Mouse (Mus musculus): Measurements from ENCODE around the gene Rara. TPM values are rescaled to one million over a fixed set of nuclear protein-coding genes. Genes with fewer than 3 reads are reported as not detected.
"Not testable (repeated sequence)": the region's sequence is repeated elsewhere in the genome, so short reads cannot be mapped to it uniquely, and the experiment has no call there.

The Rara gene
- polyA plus RNA-seq, 1 experiment from 2014 or later: 3.4 TPM

- peaks cover 72% of the 10 kb centered on the region for H3K4me1 ChIP-seq (replicated peaks)
- no peak overlapping the region for H3K4me3 ChIP-seq (replicated peaks)
- no peak overlapping the region for H3K27ac ChIP-seq
- DNase-seq (no peak), ATAC-seq (ENCODE audit: low read depth) (no peak)
- no peak overlapping the region for H3K4me2 ChIP-seq
- peaks cover 97% of the 10 kb centered on the region for H3K27me3 ChIP-seq
- WGBS (ENCODE audit: insufficient replicate concordance): 37% methylated on average over 19 of the region's 19 CpGs
- H3K36me3 ChIP-seq: no peaks in the 10 kb centered on the region
- no peak overlapping the region for H3K9ac ChIP-seq
- H3K9me3 ChIP-seq (replicated peaks): no peaks in the 10 kb centered on the region
Observed at GRCm38 (mm10) chr11:98932293-98933091, 4.9 kb downstream of the Rara start.

- Histone ChIP-seq H3K4me1 (replicated peaks) (peaks cover 72% of the 10 kb centered on the region), H3K9ac (no peak overlapping the region), H3K4me2 (no peak overlapping the region), H3K27me3 (peaks cover 97% of the 10 kb centered on the region), H3K36me3 (no peaks in the 10 kb centered on the region), H3K4me3 (replicated peaks) (no peak overlapping the region), H3K9me3 (replicated peaks) (no peaks in the 10 kb centered on the region), H3K27ac (no peak overlapping the region)
- ATAC-seq (ENCODE audit: low read depth) (no peak), DNase-seq (no peak)
- 39% methylated on average over 9 of the region's 9 CpGs for WGBS (ENCODE audit: insufficient replicate concordance)
Observed at GRCm38 (mm10) chr11:98933151-98933550, 5.5 kb downstream of the Rara start.

- not testable (repeated sequence) for H3K4me3 ChIP-seq (replicated peaks); H3K9me3 ChIP-seq (replicated peaks); H3K36me3 ChIP-seq; H3K9ac ChIP-seq; H3K4me2 ChIP-seq; H3K27ac ChIP-seq; DNase-seq; ATAC-seq (ENCODE audit: low read depth)
- Histone ChIP-seq H3K4me1 (replicated peaks) (peaks cover 72% of the 10 kb centered on the region), H3K27me3 (peaks cover 97% of the 10 kb centered on the region)
- 77% methylated on average over 2 of the region's 2 CpGs for WGBS (ENCODE audit: insufficient replicate concordance)
Observed at GRCm38 (mm10) chr11:98933847-98934246, 6.2 kb downstream of the Rara start.

- H3K27ac ChIP-seq: no peak overlapping the region
- 63% methylated on average over 3 of the region's 3 CpGs for WGBS (ENCODE audit: insufficient replicate concordance)
- H3K36me3 ChIP-seq: no peaks in the 10 kb centered on the region
- no peaks in the 10 kb centered on the region for H3K9me3 ChIP-seq (replicated peaks)
- H3K4me2 ChIP-seq: no peak overlapping the region
- peaks cover 97% of the 10 kb centered on the region for H3K27me3 ChIP-seq
- H3K4me1 ChIP-seq (replicated peaks): peaks cover 72% of the 10 kb centered on the region
- DNase-seq (no peak), ATAC-seq (ENCODE audit: low read depth) (no peak)
- no peak overlapping the region for H3K4me3 ChIP-seq (replicated peaks)
- no peak overlapping the region for H3K9ac ChIP-seq
Observed at GRCm38 (mm10) chr11:98934367-98934766, 6.7 kb downstream of the Rara start.

GRCm38 (mm10) chr11:98935123-98935522 lies 7.5 kb downstream of the Rara start:
- Histone ChIP-seq H3K27me3 (peaks cover 97% of the 10 kb centered on the region), H3K36me3 (no peaks in the 10 kb centered on the region), H3K4me3 (replicated peaks) (no peak overlapping the region), H3K27ac (no peak overlapping the region), H3K4me2 (no peak overlapping the region), H3K9ac (no peak overlapping the region), H3K9me3 (replicated peaks) (no peaks in the 10 kb centered on the region), H3K4me1 (replicated peaks) (peaks cover 75% of the 10 kb centered on the region)
- WGBS (ENCODE audit: insufficient replicate concordance): 65% methylated on average over 3 of the region's 3 CpGs
- ATAC-seq (ENCODE audit: low read depth) (no peak), DNase-seq (no peak)

GRCm38 (mm10) chr11:98936170-98936569 lies 8.6 kb downstream of the Rara start:
- Histone ChIP-seq H3K27ac (peak overlapping the region; percentile 3; the same call in 1 of the 2 replicates), H3K4me1 (replicated peaks) (peaks cover 77% of the 10 kb centered on the region), H3K4me3 (replicated peaks) (peak overlapping the region; percentile 66), H3K4me2 (peak overlapping the region; percentile 89), H3K36me3 (no peaks in the 10 kb centered on the region), H3K9ac (peak overlapping the region; percentile 73; the same call in 1 of the 2 replicates), H3K9me3 (replicated peaks) (no peaks in the 10 kb centered on the region), H3K27me3 (peaks cover 99% of the 10 kb centered on the region)
- DNase-seq (no peak), ATAC-seq (ENCODE audit: low read depth) (no peak)
- 5% methylated on average over 24 of the region's 29 CpGs for WGBS (ENCODE audit: insufficient replicate concordance)

- peaks cover 92% of the 10 kb centered on the region for H3K27me3 ChIP-seq
Observed at GRCm38 (mm10) chr11:98936606-98937409, 9.2 kb downstream of the Rara start.

GRCm38 (mm10) chr11:98937410-98937913 lies 9.8 kb downstream of the Rara start:
- H3K27ac ChIP-seq: peak overlapping the region; percentile 29; the same call in 1 of the 2 replicates
- no peaks in the 10 kb centered on the region for H3K36me3 ChIP-seq
- peak overlapping the region; percentile 89 for H3K4me2 ChIP-seq
- peak overlapping the region; percentile 66 for H3K4me3 ChIP-seq (replicated peaks)
- H3K9ac ChIP-seq: peak overlapping the region; percentile 73
- peaks cover 87% of the 10 kb centered on the region for H3K27me3 ChIP-seq
- peaks cover 79% of the 10 kb centered on the region for H3K4me1 ChIP-seq (replicated peaks)
- peak; percentile 87 for ATAC-seq (ENCODE audit: low read depth)
- peak; percentile 71 for DNase-seq
- H3K9me3 ChIP-seq (replicated peaks): no peaks in the 10 kb centered on the region
- WGBS (ENCODE audit: insufficient replicate concordance): under 1% methylated on average over 37 of the region's 38 CpGs

More at GRCm38 (mm10) chr11:98936606-98937409, 9.2 kb downstream of the Rara start:
- 5% methylated on average over 16 of the region's 23 CpGs for WGBS (ENCODE audit: insufficient replicate concordance)
- peak; percentile 37 for ATAC-seq (ENCODE audit: low read depth)
- peak overlapping the region; percentile 66 for H3K4me3 ChIP-seq (replicated peaks)
- H3K4me1 ChIP-seq (replicated peaks): peaks cover 77% of the 10 kb centered on the region
- H3K27ac ChIP-seq: peak overlapping the region; percentile 3; the same call in 1 of the 2 replicates
- no peaks in the 10 kb centered on the region for H3K9me3 ChIP-seq (replicated peaks)
- no peak for DNase-seq
- no peaks in the 10 kb centered on the region for H3K36me3 ChIP-seq
- peak overlapping the region; percentile 73 for H3K9ac ChIP-seq
- peak overlapping the region; percentile 89 for H3K4me2 ChIP-seq

- DNase-seq (no peak), ATAC-seq (ENCODE audit: low read depth) (peak; percentile 5)
- H3K27me3 ChIP-seq: peaks cover 81% of the 10 kb centered on the region
- H3K9me3 ChIP-seq (replicated peaks): no peaks in the 10 kb centered on the region
- no peaks in the 10 kb centered on the region for H3K36me3 ChIP-seq
- H3K27ac ChIP-seq: peak overlapping the region; percentile 29; the same call in 1 of the 2 replicates
- 1% methylated on average over 39 of the region's 39 CpGs for WGBS (ENCODE audit: insufficient replicate concordance)
- H3K4me1 ChIP-seq (replicated peaks): peaks cover 79% of the 10 kb centered on the region
- H3K9ac ChIP-seq: peak overlapping the region; percentile 73
- H3K4me2 ChIP-seq: peak overlapping the region; percentile 89
- peak overlapping the region; percentile 66 for H3K4me3 ChIP-seq (replicated peaks)
Observed at GRCm38 (mm10) chr11:98937914-98938694, 10.5 kb downstream of the Rara start.

- Histone ChIP-seq H3K4me3 (replicated peaks) (peak overlapping the region; percentile 66), H3K4me2 (peak overlapping the region; percentile 89), H3K27ac (no peak overlapping the region), H3K9ac (peak overlapping the region; percentile 73; the same call in 1 of the 2 replicates), H3K36me3 (no peaks in the 10 kb centered on the region), H3K27me3 (peaks cover 75% of the 10 kb centered on the region), H3K9me3 (replicated peaks) (no peaks in the 10 kb centered on the region), H3K4me1 (replicated peaks) (peaks cover 84% of the 10 kb centered on the region)
- ATAC-seq (ENCODE audit: low read depth) (no peak), DNase-seq (no peak)
- WGBS (ENCODE audit: insufficient replicate concordance): 39% methylated on average over 7 of the region's 7 CpGs
Observed at GRCm38 (mm10) chr11:98938701-98939083, 11.1 kb downstream of the Rara start.
